In genomic region chr11:26660878-26661277, GRCm38 (mm10) we compare ENCODE assay signal across 30 mouse cellular contexts.
"Had no signal": no experiment of that assay in that cellular context is flagged by ENCODE, and none has a peak within 500 bp of the region (broad histone marks: within the 10 kb centered on the region; RNA-seq: fewer than 3 reads in every experiment).

No protein-coding gene starts in this region.

- H3K4me1 ChIP-seq: limb, embryonic 10.5 days; limb, embryonic 12.5 days; limb, embryonic 13.5 days; limb, embryonic 15.5 days; liver, embryonic 12.5 days; liver, embryonic 13.5 days; liver, embryonic 15.5 days; lung, embryonic 15.5 days; megakaryocyte, embryonic 14.5 days; midbrain, embryonic 10.5 days; midbrain, embryonic 12.5 days; midbrain, embryonic 13.5 days; neural tube, embryonic 12.5 days had no signal

- H3K9ac ChIP-seq: limb, embryonic 12.5 days; limb, embryonic 13.5 days; limb, embryonic 15.5 days; liver, embryonic 12.5 days; liver, embryonic 13.5 days; liver, embryonic 14.5 days; liver, embryonic 15.5 days; liver, postnatal 0 days; lung, embryonic 14.5 days; lung, embryonic 15.5 days; midbrain, embryonic 12.5 days; midbrain, embryonic 13.5 days; neural tube, embryonic 12.5 days had no signal

- H3K4me2 ChIP-seq: limb, embryonic 12.5 days; limb, embryonic 13.5 days; limb, embryonic 15.5 days; liver, embryonic 11.5 days; liver, embryonic 12.5 days; liver, embryonic 13.5 days; liver, embryonic 15.5 days; lung, embryonic 14.5 days; lung, embryonic 15.5 days; midbrain, embryonic 11.5 days; midbrain, embryonic 12.5 days; midbrain, embryonic 13.5 days; neural tube, embryonic 12.5 days had no signal

- H3K27me3 ChIP-seq: limb, embryonic 12.5 days; limb, embryonic 13.5 days; limb, embryonic 15.5 days; liver, embryonic 12.5 days; liver, embryonic 13.5 days; liver, embryonic 15.5 days; lung, embryonic 15.5 days; megakaryocyte, embryonic 14.5 days; midbrain, embryonic 12.5 days; midbrain, embryonic 13.5 days; neural tube, embryonic 12.5 days had no signal

- DNase-seq: left cerebral cortex, postnatal 4 days; liver; liver, embryonic 13.5 days; liver, postnatal 0 days; lung, adult 18-20 months; lung, adult 2 months; lung, embryonic 14.5 days; lung, postnatal 10 days; lung, postnatal 14 days; lung, postnatal 36 days; lung, postnatal 4 days had no signal

- ATAC-seq: liver, embryonic 12.5 days; liver, postnatal 0 days; lung, postnatal 0 days; midbrain, embryonic 13.5 days; midbrain, embryonic 16.5 days had no signal

- H3K27ac ChIP-seq: limb, embryonic 10.5 days; limb, embryonic 12.5 days; limb, embryonic 13.5 days; limb, embryonic 15.5 days; liver, embryonic 12.5 days; liver, embryonic 13.5 days; liver, embryonic 14.5 days; liver, embryonic 15.5 days; lung, embryonic 15.5 days; macrophage; midbrain, embryonic 10.5 days; midbrain, embryonic 12.5 days; midbrain, embryonic 13.5 days; neural tube, embryonic 12.5 days had no signal

- H3K4me3 ChIP-seq: limb, embryonic 10.5 days; limb, embryonic 12.5 days; limb, embryonic 13.5 days; limb, embryonic 15.5 days; liver, embryonic 12.5 days; liver, embryonic 13.5 days; liver, embryonic 15.5 days; lung, embryonic 15.5 days; megakaryocyte, embryonic 14.5 days; midbrain, embryonic 10.5 days; midbrain, embryonic 12.5 days; midbrain, embryonic 13.5 days; myocyte; neural tube, embryonic 12.5 days had no signal

- H3K9me3 ChIP-seq: limb, embryonic 10.5 days; limb, embryonic 12.5 days; limb, embryonic 13.5 days; limb, embryonic 15.5 days; liver, embryonic 12.5 days; liver, embryonic 13.5 days; liver, embryonic 15.5 days; lung, embryonic 15.5 days; megakaryocyte, embryonic 14.5 days; midbrain, embryonic 10.5 days; midbrain, embryonic 12.5 days; midbrain, embryonic 13.5 days; neural tube, embryonic 12.5 days had no signal

- H3K36me3 ChIP-seq: limb, embryonic 10.5 days; limb, embryonic 12.5 days; limb, embryonic 13.5 days; limb, embryonic 15.5 days; liver, embryonic 12.5 days; liver, embryonic 13.5 days; liver, embryonic 15.5 days; lung, embryonic 15.5 days; midbrain, embryonic 10.5 days; midbrain, embryonic 12.5 days; midbrain, embryonic 13.5 days; neural tube, embryonic 12.5 days had no signal
